Mouse (Mus musculus) left cerebral cortex, adult 2 months (tissue): ENCODE measurements around the gene Ikzf3. TPM values are rescaled to one million over a fixed set of nuclear protein-coding genes. Genes with fewer than 3 reads are reported as not detected.

ENCODE experiments used
- DNase-seq, 2 experiments: peaks; one replicate each; pipeline ENCODE4 v3.0.0; 2021 to 2022; ENCODE audit warnings: low spot score in 2 of 2, mixed read lengths in 1 of 2; ENCODE audit errors: extremely low spot score in 1 of 2
- H3K27ac ChIP-seq: fragments of 200-600 bp; 2 replicates; pipeline ENCODE4 v1.8.1; 2022
- H3K4me3 ChIP-seq: fragments of 200-600 bp; 2 replicates; pipeline ENCODE4 v1.8.1; 2022
- CTCF ChIP-seq: fragments of 200-600 bp; IDR thresholded peaks from 2 replicates; pipeline ENCODE4 v1.8.1; 2022; ENCODE audit warnings: antibody characterized with exemption, mild to moderate bottlenecking, moderate library complexity
- intact Hi-C: fragments of 180-260 bp; cut with DNase I; formaldehyde crosslinking; loops from one replicate; pipeline ENCODE4 v1.15.1; 2025
- total RNA-seq, 2 experiments: library from RNA; stranded (reverse); gene quantifications; 2 replicates each; pipeline ENCODE4 v1.2.3; 2021

The Ikzf3 gene
- total RNA-seq, 2 experiments from 2014 or later: 0.11 to 0.33 TPM

GRCm38 (mm10) chr11:98448191-98448790 lies 97.5 kb downstream of the Ikzf3 start:
- intact Hi-C loops: no loop called here
- DNase-seq: no peak
- Histone ChIP-seq H3K27ac (no peak overlapping the region), H3K4me3 (no peak overlapping the region)
- no peak for TF ChIP-seq CTCF

DNA sequence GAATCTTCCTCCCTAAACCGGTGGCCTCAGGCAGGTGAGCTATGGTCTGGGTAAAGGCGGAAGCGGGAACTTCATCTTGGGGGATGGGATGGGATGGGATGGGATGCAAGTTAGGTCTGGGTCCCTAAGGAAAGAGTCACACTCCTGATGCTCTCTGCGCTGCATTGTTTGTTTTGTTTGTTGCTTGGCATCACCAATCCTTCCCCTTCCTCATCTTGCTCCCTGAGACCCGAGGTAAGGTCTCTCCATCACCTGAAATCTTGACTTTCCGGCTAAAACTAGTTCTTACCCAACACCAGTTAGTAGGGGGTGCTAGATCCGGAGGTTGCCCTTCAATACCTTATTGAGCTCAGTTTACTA lies 98.4 kb downstream of the Ikzf3 start:
- intact Hi-C loops: no loop called here
- TF ChIP-seq CTCF: no peak
- Histone ChIP-seq H3K27ac (no peak overlapping the region), H3K4me3 (peak overlapping the region; percentile 40)
- DNase-seq: no peak

- intact Hi-C loops: no loop called here
- no peak for DNase-seq
- Histone ChIP-seq H3K4me3 (peak overlapping the region; percentile 40), H3K27ac (peak overlapping the region; percentile 45; the same call in 1 of the 2 replicates)
- TF ChIP-seq CTCF: no peak
These were observed 99.0 kb downstream of the Ikzf3 start for GRCm38 (mm10) chr11:98446562-98447474.

DNA sequence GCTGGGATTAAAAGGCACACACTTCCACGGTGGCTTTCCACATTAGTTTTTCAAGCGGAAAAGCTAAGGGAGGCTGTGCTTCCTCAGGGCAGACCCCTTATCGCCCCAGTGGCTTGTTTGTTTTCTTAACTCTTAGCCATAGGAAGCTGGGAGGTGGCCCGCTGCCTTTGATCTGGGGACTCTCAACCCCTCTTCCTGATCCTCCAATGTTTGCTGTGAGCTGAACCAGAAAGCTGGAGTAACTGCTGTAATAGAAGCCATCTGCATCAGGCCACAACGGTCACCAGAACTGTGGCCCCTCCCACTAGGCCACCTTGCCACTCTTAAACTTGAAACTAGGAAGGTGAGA lies 99.6 kb downstream of the Ikzf3 start, which contains the start of gene Grb7:
Gene Grb7 (plus strand): TSS at position 182 of the 349 bp plus-strand sequence.
- intact Hi-C loops: no loop called here
- H3K27ac ChIP-seq: peak within 1 kb of the TSS; percentile 45; the same call in 1 of the 2 replicates
- H3K4me3 ChIP-seq: peak within 1 kb of the TSS; percentile 40
- no peak for TF ChIP-seq CTCF
- no peak for DNase-seq

GRCm38 (mm10) chr11:98445679-98446078 lies 100.2 kb downstream of the Ikzf3 start:
- DNase-seq: no peak
- H3K27ac ChIP-seq: no peak overlapping the region
- intact Hi-C loops: no loop called here
- no peak for TF ChIP-seq CTCF
- H3K4me3 ChIP-seq: no peak overlapping the region

GRCm38 (mm10) chr11:98445238-98445637 lies 100.6 kb downstream of the Ikzf3 start:
- DNase-seq: no peak
- H3K27ac ChIP-seq: no peak overlapping the region
- intact Hi-C loops: no loop called here
- no peak overlapping the region for H3K4me3 ChIP-seq
- TF ChIP-seq CTCF: no peak

DNA sequence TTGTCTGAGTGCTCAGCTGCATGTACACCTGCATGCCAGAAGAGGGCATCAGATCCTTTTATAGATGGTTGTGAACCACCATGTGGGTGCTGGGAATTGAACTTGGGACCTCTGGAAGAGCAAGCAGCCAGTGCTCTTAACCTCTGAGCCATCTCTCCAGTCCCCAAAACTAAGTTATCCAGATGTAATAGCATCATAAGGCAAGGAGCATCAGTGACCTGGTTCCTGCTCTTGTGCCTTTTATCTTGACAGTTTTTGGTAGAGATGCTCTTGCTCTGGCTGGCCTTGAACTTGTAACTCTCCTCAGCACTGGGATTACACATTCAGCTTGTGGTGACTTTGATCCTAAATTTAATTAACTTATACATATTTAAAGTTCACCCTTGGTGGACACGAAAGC lies 102.1 kb downstream of the Ikzf3 start:
- H3K4me3 ChIP-seq: no peak overlapping the region
- DNase-seq: no peak
- TF ChIP-seq CTCF: no peak; the same call in 1 of the 2 replicates
- no peak overlapping the region for H3K27ac ChIP-seq
- intact Hi-C loops: no loop called here

- H3K27ac ChIP-seq: peak within 1 kb of the TSS; percentile 73
- peak; percentile 97 to 98 for DNase-seq
- intact Hi-C loops: loop anchor here (5.0 kb wide), 1 partner anchor 81 kb away; the partner anchor contains the start of gene Stard3
- peak; percentile 96 for TF ChIP-seq CTCF
- H3K4me3 ChIP-seq: peak within 1 kb of the TSS; percentile 61
These were observed 107.3 kb downstream of the Ikzf3 start, which contains the start of gene Mien1 for GRCm38 (mm10) chr11:98438331-98439158. TSS of gene Mien1 (minus strand) at chr11:98438991.

DNA sequence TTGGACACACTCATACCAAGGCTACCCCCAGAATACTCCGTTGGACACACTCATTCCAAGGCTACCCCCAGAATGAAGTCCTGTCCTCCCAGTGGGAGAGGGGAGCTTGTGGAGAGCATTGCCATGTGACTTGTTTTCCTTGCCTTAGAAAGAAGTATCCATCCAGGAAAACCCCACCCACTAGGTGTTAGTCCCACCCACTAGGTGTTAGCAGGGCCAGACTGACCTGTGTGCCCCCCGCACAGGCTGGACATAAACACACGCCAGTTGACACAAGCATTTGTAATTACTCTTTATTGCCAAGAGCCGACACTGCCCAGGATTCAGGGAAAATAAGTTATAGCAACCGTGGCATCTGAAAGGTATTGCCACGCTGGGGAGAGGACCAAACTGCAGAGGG lies 108.4 kb downstream of the Ikzf3 start:
- intact Hi-C loops: loop anchor here (5.0 kb wide), 1 partner anchor 80 kb away; the partner anchor contains the start of gene Stard3
- no peak overlapping the region for H3K27ac ChIP-seq
- no peak for TF ChIP-seq CTCF
- DNase-seq: no peak
- no peak overlapping the region for H3K4me3 ChIP-seq

- Histone ChIP-seq H3K4me3 (no peak overlapping the region), H3K27ac (no peak overlapping the region)
- no peak for TF ChIP-seq CTCF
- intact Hi-C loops: loop anchor here (5.0 kb wide), 1 partner anchor 78 kb away; the partner anchor contains the start of gene Stard3
- DNase-seq: no peak
These were observed 110.1 kb downstream of the Ikzf3 start for GRCm38 (mm10) chr11:98435723-98436122.

GRCm38 (mm10) chr11:98431743-98432502 lies 113.9 kb downstream of the Ikzf3 start:
- TF ChIP-seq CTCF: no peak
- intact Hi-C loops: no loop called here
- no peak for DNase-seq
- Histone ChIP-seq H3K4me3 (no peak overlapping the region), H3K27ac (no peak overlapping the region)
